Mouse (Mus musculus) adrenal gland, postnatal 36 days (tissue): ENCODE results near the gene Camkk2. TPM values are rescaled to one million over a fixed set of nuclear protein-coding genes. Genes with fewer than 3 reads are reported as not detected.

Experiments used
- DNase-seq, 2 experiments: peaks; one replicate each; pipeline ENCODE4 v3.0.0; 2021; ENCODE audit warnings: mixed read lengths in 1 of 2
- total RNA-seq, 2 experiments: library from RNA; stranded (reverse); gene quantifications; 2 replicates each; pipeline ENCODE4 v1.2.3; 2021

Gene Camkk2
- total RNA-seq, 2 experiments from 2014 or later, result 25.3 to 25.9 TPM

GRCm38 (mm10) chr5:122782066-122782465, 2.9 kb upstream of the Camkk2 start:
- peak; percentile 42 to 57 for DNase-seq

GRCm38 (mm10) chr5:122780791-122781432, 1.7 kb upstream of the Camkk2 start:
- no peak for DNase-seq

GRCm38 (mm10) chr5:122778231-122779226, 680 bp downstream of the Camkk2 start:
- DNase-seq, result peak in 1 of 2 experiments; percentile 58

DNA sequence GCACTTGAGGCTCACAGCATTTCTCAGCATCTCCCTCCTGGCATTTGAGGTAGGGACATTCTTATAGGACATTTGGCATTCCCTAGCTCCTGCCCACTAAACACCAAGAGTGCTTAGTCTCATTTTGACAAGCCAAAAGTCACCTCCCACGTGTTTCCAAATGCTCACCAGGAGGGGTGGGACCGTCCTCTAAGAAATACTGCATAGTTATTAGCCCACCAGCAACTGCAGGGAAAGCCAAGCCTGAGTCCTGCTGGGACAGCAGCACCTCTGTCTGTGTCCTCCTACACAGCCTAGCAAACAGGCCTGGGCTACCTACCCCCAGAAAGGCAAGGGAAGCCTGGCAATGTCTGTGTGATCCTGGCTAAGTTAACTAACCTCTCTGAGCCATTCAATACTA, 1.9 kb downstream of the Camkk2 start:
- DNase-seq, result no peak

DNA sequence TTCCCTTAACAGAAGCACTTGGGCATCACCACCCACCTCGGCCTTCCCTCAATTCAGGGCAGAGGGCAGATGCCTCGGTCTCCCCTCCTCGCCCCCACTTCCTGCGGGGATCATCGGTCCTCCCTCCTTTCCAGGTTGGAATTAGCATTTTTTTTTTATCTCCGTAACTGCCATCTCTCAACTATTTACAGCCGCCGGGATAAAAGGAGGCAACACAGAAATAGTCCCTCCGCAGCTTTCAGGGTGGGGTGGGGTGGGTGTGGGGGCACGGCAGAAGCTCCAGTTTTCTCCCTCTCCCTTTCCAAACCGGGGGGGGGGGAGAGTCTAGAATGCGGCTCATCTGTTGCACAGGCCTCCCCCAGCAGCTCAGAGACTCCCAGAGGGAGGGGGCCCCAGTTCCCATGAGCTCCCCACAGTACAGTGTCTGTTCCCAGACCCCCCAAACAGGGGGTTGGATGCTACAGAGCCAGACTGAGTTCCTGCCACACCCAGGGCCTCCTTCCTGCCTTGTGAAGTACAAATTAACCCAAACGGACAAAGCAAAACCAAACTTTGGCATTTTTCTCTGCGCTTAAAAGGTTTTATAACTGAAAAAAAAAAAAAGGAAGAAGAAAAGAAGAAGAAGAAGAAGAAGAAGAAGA, 3.4 kb downstream of the Camkk2 start:
- no peak for DNase-seq

- DNase-seq, result peak; percentile 66 to 74
Observed at GRCm38 (mm10) chr5:122774743-122775611, 4.2 kb downstream of the Camkk2 start.

GRCm38 (mm10) chr5:122773756-122774155, 5.5 kb downstream of the Camkk2 start:
- no peak for DNase-seq

DNA sequence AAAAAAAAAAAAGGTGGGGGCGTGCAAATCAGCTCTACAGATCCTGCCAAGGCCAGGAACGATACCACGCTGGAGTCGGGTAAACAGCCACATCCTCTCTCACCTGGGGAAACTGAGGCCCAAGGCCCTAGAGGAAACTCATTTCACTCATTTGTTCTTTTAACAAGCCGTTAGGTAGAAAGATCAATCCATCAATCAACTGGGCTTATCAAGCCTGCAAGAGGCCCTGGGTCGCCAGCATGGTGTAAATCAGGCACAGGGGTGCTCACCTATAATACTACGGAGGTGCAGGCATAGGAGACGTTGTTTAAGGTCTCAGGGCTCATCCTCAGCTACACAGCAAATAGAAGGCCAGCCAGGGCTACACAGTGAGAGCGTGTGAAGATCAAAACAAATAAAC, 7.8 kb downstream of the Camkk2 start:
- DNase-seq, result no peak

DNA sequence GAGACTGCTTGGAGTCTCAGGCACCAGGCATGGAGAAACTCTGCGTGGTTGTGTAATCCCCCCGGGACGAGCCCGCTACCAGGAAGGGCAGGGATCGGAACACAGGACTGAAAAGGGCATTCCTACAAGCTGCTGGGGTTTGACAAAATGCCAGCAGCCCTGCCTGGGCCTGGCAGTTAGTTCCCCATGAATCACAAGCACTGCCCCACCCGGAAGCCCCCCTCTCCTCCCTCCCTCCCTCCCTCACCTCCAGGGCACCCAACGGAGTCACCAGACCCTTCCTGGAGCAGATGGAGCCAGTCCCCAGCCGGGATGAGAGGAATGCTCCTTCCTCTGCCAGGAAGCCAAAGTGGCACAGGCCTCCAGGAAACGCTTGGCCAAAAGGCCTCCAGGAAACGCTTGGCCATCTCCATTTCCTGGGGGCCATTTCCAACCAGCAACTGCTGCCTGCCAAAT, 8.4 kb downstream of the Camkk2 start:
- peak; percentile 78 to 89 for DNase-seq

DNA sequence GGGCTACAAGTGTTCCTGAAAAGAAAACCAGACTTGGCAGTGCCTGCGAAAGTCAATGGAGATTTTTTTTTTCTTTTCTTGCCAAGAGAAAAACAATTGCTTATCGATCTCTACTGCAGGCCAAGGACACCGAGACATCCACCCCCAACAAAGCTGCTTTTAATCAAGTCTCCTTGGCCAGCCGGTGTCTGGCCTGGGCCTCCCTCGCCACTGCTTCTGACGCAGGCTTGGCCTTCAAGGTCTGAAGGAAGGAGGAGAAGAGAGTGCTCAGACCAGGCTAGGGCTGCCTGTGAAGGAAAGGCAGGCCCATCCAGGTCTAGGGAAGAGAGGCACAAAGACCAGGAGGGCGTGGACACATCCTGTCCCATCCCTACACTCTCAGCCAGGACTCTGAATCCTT, 8.9 kb downstream of the Camkk2 start:
- peak; percentile 52 to 54 for DNase-seq

GRCm38 (mm10) chr5:122769101-122769568, 10.1 kb downstream of the Camkk2 start:
- peak in 1 of 2 experiments; percentile 32 for DNase-seq

GRCm38 (mm10) chr5:122767283-122767682, 11.9 kb downstream of the Camkk2 start:
- no peak for DNase-seq

DNA sequence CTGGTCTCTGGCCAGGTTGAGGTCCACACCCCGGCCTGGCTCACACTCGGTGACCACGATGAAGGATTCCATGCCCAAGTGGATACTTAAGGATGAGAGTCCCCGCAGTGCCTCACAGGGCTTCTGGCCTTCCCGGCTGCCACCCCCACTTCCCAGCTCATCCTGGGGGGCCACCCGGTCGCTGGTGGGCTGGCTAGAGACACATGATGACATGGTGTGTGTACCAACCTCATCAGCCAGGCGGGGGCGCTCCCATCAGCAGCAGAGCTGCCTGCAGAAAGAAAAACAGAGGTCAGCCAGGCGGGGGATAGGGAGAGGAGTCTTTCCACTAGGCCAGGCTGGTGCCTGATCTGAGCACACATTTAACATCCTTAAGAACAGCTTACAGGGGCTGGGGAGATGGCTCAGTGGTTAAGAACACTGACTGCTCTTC, 15.2 kb downstream of the Camkk2 start:
- DNase-seq, result peak; percentile 27 to 57

GRCm38 (mm10) chr5:122763271-122764031, 15.8 kb downstream of the Camkk2 start:
- DNase-seq, result no peak

DNA sequence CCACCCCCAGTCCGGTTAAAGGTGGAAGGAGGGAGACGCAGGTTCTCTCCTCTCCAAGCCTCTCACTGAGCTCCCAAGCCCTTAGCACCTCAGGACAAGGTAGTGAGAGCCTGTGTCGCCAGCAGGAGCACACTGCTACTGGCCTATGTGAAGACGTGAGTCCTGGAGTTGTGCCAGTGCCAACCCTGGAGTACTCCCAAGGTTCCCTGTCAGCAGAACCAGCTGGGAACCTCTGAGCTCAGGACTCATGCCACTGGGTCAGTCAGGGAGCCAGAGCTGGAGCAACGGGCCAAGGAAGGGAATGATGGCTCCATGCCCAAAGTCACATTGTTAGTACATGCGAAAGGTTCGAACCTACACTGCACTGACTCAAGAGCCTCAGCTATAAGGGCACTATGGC, 22.5 kb downstream of the Camkk2 start:
- DNase-seq, result peak; percentile 85 to 87

DNA sequence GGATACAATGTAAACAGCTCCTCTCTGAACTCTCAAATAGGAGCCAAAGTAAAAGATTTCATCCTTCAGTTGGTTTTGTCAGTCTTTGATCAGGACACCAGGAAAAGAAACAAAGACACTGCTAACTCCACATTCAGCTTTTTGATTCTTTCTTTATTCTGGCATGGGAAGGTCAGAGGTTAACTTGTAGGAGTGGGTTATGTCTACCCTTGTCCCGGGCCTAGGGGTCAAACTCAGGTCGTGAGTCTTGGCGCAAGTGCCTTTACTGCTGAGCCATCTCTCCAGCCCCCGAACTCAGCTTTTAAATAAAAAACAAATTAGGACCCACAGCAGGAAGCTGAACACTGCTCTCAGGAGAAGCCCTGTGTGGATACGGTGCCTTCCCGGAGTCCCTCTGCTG, 23.1 kb downstream of the Camkk2 start:
- DNase-seq, result no peak

GRCm38 (mm10) chr5:122755620-122756019, 23.6 kb downstream of the Camkk2 start:
- no peak for DNase-seq

- DNase-seq, result no peak
Observed at GRCm38 (mm10) chr5:122754477-122754876, 24.7 kb downstream of the Camkk2 start.

GRCm38 (mm10) chr5:122747950-122748349, 31.3 kb downstream of the Camkk2 start:
- DNase-seq, result peak in 1 of 2 experiments; percentile 23

GRCm38 (mm10) chr5:122743880-122744422, 35.3 kb downstream of the Camkk2 start:
- no peak for DNase-seq
